Mouse (Mus musculus): ENCODE results near the gene Crip1. TPM values are rescaled to one million over a fixed set of nuclear protein-coding genes. Genes with fewer than 3 reads are reported as not detected.
A peak's percentile ranks its signal among the peaks of the same experiment; 100 is the strongest.

Crip1 gene
- polyA plus RNA-seq, 1 experiment from 2014 or later, result 74.9 TPM

- Histone ChIP-seq H3K4me2 (no peak overlapping the region), H3K27me3 (no peaks in the 10 kb centered on the region), H3K27ac (replicated peaks) (peak overlapping the region; percentile 77), H3K36me3 (peaks cover 4% of the 10 kb centered on the region; the same call in 1 of the 2 replicates), H3K4me1 (replicated peaks) (peaks cover 8% of the 10 kb centered on the region; the same call in 1 of the 2 replicates), H3K9me3 (no peaks in the 10 kb centered on the region), H3K4me3 (no peak overlapping the region), H3K9ac (no peak overlapping the region)
- peak; percentile 86 for ATAC-seq (ENCODE audit: low read depth)
- 61% methylated on average over 11 of the region's 11 CpGs for WGBS
Observed at GRCm38 (mm10) chr12:113163561-113164006, 17.5 kb downstream of the Crip1 start.

- Histone ChIP-seq H3K36me3 (0 out of 2 replicates have a peak, but pooled peaks cover 3% of the 10 kb centered on the region), H3K9me3 (no peaks in the 10 kb centered on the region), H3K4me1 (replicated peaks) (peaks cover 8% of the 10 kb centered on the region; the same call in 1 of the 2 replicates), H3K4me3 (no peak overlapping the region), H3K9ac (no peak overlapping the region), H3K27me3 (no peaks in the 10 kb centered on the region), H3K27ac (replicated peaks) (no peak overlapping the region), H3K4me2 (no peak overlapping the region)
- ATAC-seq (ENCODE audit: low read depth), result no peak
- WGBS, result 84% methylated on average over 9 of the region's 9 CpGs
Observed at GRCm38 (mm10) chr12:113168031-113168536, 22.0 kb downstream of the Crip1 start.

- no peaks in the 10 kb centered on the region for H3K36me3 ChIP-seq
Observed at GRCm38 (mm10) chr12:113176960-113177725, 31.0 kb downstream of the Crip1 start.

GRCm38 (mm10) chr12:113181020-113181419 lies 34.9 kb downstream of the Crip1 start:
- Histone ChIP-seq H3K4me2 (no peak overlapping the region), H3K27me3 (0 out of 2 replicates have a peak, but pooled peaks cover 5% of the 10 kb centered on the region), H3K27ac (replicated peaks) (no peak overlapping the region), H3K9me3 (no peaks in the 10 kb centered on the region), H3K36me3 (no peaks in the 10 kb centered on the region), H3K4me3 (no peak overlapping the region), H3K9ac (no peak overlapping the region), H3K4me1 (replicated peaks) (peaks cover 6% of the 10 kb centered on the region)
- no peak for ATAC-seq (ENCODE audit: low read depth)
- WGBS, result 72% methylated on average over 4 of the region's 4 CpGs

More at GRCm38 (mm10) chr12:113176960-113177725, 31.0 kb downstream of the Crip1 start:
- H3K27me3 ChIP-seq, result no peaks in the 10 kb centered on the region
- no peak overlapping the region for H3K9ac ChIP-seq
- no peak overlapping the region for H3K4me2 ChIP-seq
- ATAC-seq (ENCODE audit: low read depth), result no peak
- no peak overlapping the region for H3K27ac ChIP-seq (replicated peaks)
- no peaks in the 10 kb centered on the region for H3K9me3 ChIP-seq
- 87% methylated on average over 18 of the region's 18 CpGs for WGBS
- H3K4me1 ChIP-seq (replicated peaks), result no peaks in the 10 kb centered on the region
- H3K4me3 ChIP-seq, result no peak overlapping the region

- peak overlapping the region; percentile 87; the same call in 1 of the 2 replicates for H3K9ac ChIP-seq
- H3K4me1 ChIP-seq (replicated peaks), result peaks cover 29% of the 10 kb centered on the region
- H3K9me3 ChIP-seq, result no peaks in the 10 kb centered on the region
- 64% methylated on average over 5 of the region's 5 CpGs for WGBS
- H3K27me3 ChIP-seq, result peaks cover 5% of the 10 kb centered on the region; the same call in 1 of the 2 replicates
- H3K4me3 ChIP-seq, result peak overlapping the region; percentile 70; the same call in 1 of the 2 replicates
- peak overlapping the region; percentile 93 for H3K4me2 ChIP-seq
- no peak overlapping the region for H3K27ac ChIP-seq (replicated peaks)
- peaks cover 18% of the 10 kb centered on the region for H3K36me3 ChIP-seq
- no peak for ATAC-seq (ENCODE audit: low read depth)
Observed at GRCm38 (mm10) chr12:113184945-113185344, 38.8 kb downstream of the Crip1 start.

GRCm38 (mm10) chr12:113185442-113186291 lies 39.6 kb downstream of the Crip1 start, which contains the start of gene Tmem121:
Gene Tmem121 (plus strand): TSS chr12:113185930.
- Histone ChIP-seq H3K9ac (peak within 1 kb of the TSS; percentile 87), H3K36me3 (peaks cover 26% of the 10 kb centered on the region), H3K27ac (replicated peaks) (peak within 1 kb of the TSS; percentile 39; the same call in 1 of the 2 replicates), H3K27me3 (peaks cover 5% of the 10 kb centered on the region; the same call in 1 of the 2 replicates), H3K4me3 (peak within 1 kb of the TSS; percentile 70), H3K4me1 (replicated peaks) (peaks cover 29% of the 10 kb centered on the region), H3K4me2 (peak within 1 kb of the TSS; percentile 93), H3K9me3 (no peaks in the 10 kb centered on the region)
- WGBS, result 1% methylated on average over 56 of the region's 63 CpGs
- peak; percentile 70 for ATAC-seq (ENCODE audit: low read depth)

GRCm38 (mm10) chr12:113186326-113187010 lies 40.4 kb downstream of the Crip1 start:
- Histone ChIP-seq H3K4me1 (replicated peaks) (peaks cover 29% of the 10 kb centered on the region), H3K9me3 (no peaks in the 10 kb centered on the region), H3K9ac (peak overlapping the region; percentile 87), H3K27me3 (peaks cover 5% of the 10 kb centered on the region; the same call in 1 of the 2 replicates), H3K36me3 (peaks cover 34% of the 10 kb centered on the region), H3K4me2 (peak overlapping the region; percentile 93), H3K4me3 (peak overlapping the region; percentile 70), H3K27ac (replicated peaks) (peak overlapping the region; percentile 39; the same call in 1 of the 2 replicates)
- ATAC-seq (ENCODE audit: low read depth), result peak; percentile 15; the same call in 1 of the 2 replicates
- 39% methylated on average over 12 of the region's 12 CpGs for WGBS

GRCm38 (mm10) chr12:113187011-113187375 lies 40.9 kb downstream of the Crip1 start:
- 55% methylated on average over 4 of the region's 4 CpGs for WGBS
- peak overlapping the region; percentile 64; the same call in 1 of the 2 replicates for H3K27ac ChIP-seq (replicated peaks)
- no peak for ATAC-seq (ENCODE audit: low read depth)

GRCm38 (mm10) chr12:113187584-113188295 lies 41.6 kb downstream of the Crip1 start:
- Histone ChIP-seq H3K4me3 (peak overlapping the region; percentile 70), H3K27me3 (peaks cover 5% of the 10 kb centered on the region; the same call in 1 of the 2 replicates), H3K4me1 (replicated peaks) (peaks cover 29% of the 10 kb centered on the region), H3K27ac (replicated peaks) (peak overlapping the region; percentile 64), H3K9me3 (no peaks in the 10 kb centered on the region), H3K36me3 (peaks cover 46% of the 10 kb centered on the region), H3K9ac (peak overlapping the region; percentile 87), H3K4me2 (peak overlapping the region; percentile 93)
- WGBS, result 3% methylated on average over 56 of the region's 56 CpGs
- peak; percentile 56 for ATAC-seq (ENCODE audit: low read depth)

More at GRCm38 (mm10) chr12:113187011-113187375, 40.9 kb downstream of the Crip1 start:
- Histone ChIP-seq H3K36me3 (peaks cover 39% of the 10 kb centered on the region), H3K4me3 (peak overlapping the region; percentile 70), H3K4me1 (replicated peaks) (peaks cover 29% of the 10 kb centered on the region), H3K27me3 (peaks cover 5% of the 10 kb centered on the region; the same call in 1 of the 2 replicates), H3K9ac (peak overlapping the region; percentile 87), H3K9me3 (no peaks in the 10 kb centered on the region), H3K4me2 (peak overlapping the region; percentile 93)

GRCm38 (mm10) chr12:113188349-113189055 lies 42.4 kb downstream of the Crip1 start:
- no peak overlapping the region for H3K9ac ChIP-seq
- no peaks in the 10 kb centered on the region for H3K9me3 ChIP-seq
- 90% methylated on average over 51 of the region's 51 CpGs for WGBS
- no peak for ATAC-seq (ENCODE audit: low read depth)
- H3K4me3 ChIP-seq, result peak overlapping the region; percentile 70
- peak overlapping the region; percentile 93 for H3K4me2 ChIP-seq
- peaks cover 29% of the 10 kb centered on the region for H3K4me1 ChIP-seq (replicated peaks)
- H3K36me3 ChIP-seq, result peaks cover 52% of the 10 kb centered on the region
- no peak overlapping the region for H3K27ac ChIP-seq (replicated peaks)
- H3K27me3 ChIP-seq, result peaks cover 5% of the 10 kb centered on the region; the same call in 1 of the 2 replicates

Measured in neural tube, embryonic 13.5 days (tissue).